30 mouse cellular contexts compared by ENCODE assay signal in the genomic region with DNA sequence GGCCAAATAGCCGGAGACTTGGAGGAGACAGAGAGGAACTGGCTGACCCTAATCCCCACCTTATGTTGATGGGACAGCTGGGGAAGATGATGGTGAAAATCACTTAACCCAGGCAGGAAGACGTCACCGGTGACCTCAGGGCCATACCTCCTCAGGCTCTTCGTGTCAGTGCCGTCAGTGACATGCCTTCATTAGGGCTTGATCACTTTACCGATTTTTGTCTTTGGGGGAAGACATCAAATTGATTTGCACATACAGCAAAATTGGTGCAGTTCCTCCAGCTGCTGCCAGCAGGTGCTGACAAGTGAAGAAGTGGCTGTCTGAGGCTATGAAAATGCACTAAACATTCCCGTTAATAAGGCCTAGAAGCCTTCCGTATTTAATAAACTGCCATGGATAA.
A peak's percentile ranks its signal among the peaks of the same experiment; 100 is the strongest.
DNase-seq lines count a peak whose midpoint lies in the region; ATAC-seq and TF ChIP-seq lines count a peak whose summit lies in the region.
"Had no signal": no experiment of that assay in that cellular context is flagged by ENCODE, and none has a peak within 500 bp of the region (broad histone marks: within the 10 kb centered on the region; RNA-seq: fewer than 3 reads in every experiment).

No protein-coding gene starts in this region.

- no peak overlapping the region for H3K27ac ChIP-seq in forebrain, embryonic 12.5 days
- H3K27ac ChIP-seq in forebrain, embryonic 11.5 days (ENCODE audit: low read depth, low read length) = no peak overlapping the region
- H3K27ac ChIP-seq in hindbrain, postnatal 0 days = 0 out of 2 replicates have a peak overlapping the region, but pooled peaks have one; percentile 20
- no peak overlapping the region for H3K27ac ChIP-seq in hindbrain, embryonic 12.5 days
- H3K27ac ChIP-seq in neural tube, embryonic 13.5 days (replicated peaks) = peak overlapping the region; percentile 43
- no peak overlapping the region for H3K27ac ChIP-seq in neural tube, embryonic 15.5 days (replicated peaks)
- H3K27ac ChIP-seq: embryonic facial prominence, embryonic 12.5 days; forebrain, embryonic 10.5 days; kidney, postnatal 0 days; liver, embryonic 12.5 days; neural tube, embryonic 12.5 days had no signal

- no peak for DNase-seq in forebrain, embryonic 11.5 days (ENCODE audit: low spot score)
- DNase-seq in hindbrain, postnatal 0 days (ENCODE audit: low spot score) = no peak
- DNase-seq in adipocyte (ENCODE audit: low spot score) = no peak
- DNase-seq: adrenal gland, adult 8-10 months; cerebellum, adult 8-10 months; cerebellum, postnatal 25 days; embryo, embryonic 11 days; gastrocnemius, postnatal 14 days; heart, postnatal 36 days; kidney, adult 8-10 months; layer of hippocampus, postnatal 36 days; left cerebral cortex, postnatal 4 days; liver, postnatal 0 days; lung, postnatal 36 days; right cerebral cortex, adult 18-20 months; spleen, adult 18-20 months; thymus, postnatal 14 days had no signal

- no peak overlapping the region for H3K4me2 ChIP-seq in forebrain, embryonic 12.5 days
- no peak overlapping the region for H3K4me2 ChIP-seq in forebrain, embryonic 11.5 days (ENCODE audit: low read depth, low read length, severe bottlenecking)
- no peak overlapping the region for H3K4me2 ChIP-seq in hindbrain, postnatal 0 days (ENCODE audit: low read depth, low read length)
- no peak overlapping the region for H3K4me2 ChIP-seq in hindbrain, embryonic 12.5 days (replicated peaks)
- no peak overlapping the region for H3K4me2 ChIP-seq in neural tube, embryonic 13.5 days
- H3K4me2 ChIP-seq in neural tube, embryonic 15.5 days = no peak overlapping the region
- H3K4me2 ChIP-seq: embryonic facial prominence, embryonic 12.5 days; heart, embryonic 11.5 days; liver, embryonic 12.5 days; neural tube, embryonic 12.5 days had no signal

- no peaks in the 10 kb centered on the region for H3K27me3 ChIP-seq in forebrain, embryonic 12.5 days
- no peaks in the 10 kb centered on the region for H3K27me3 ChIP-seq in forebrain, embryonic 11.5 days (ENCODE audit: control insufficient read depth, insufficient read depth, low read length)
- no peaks in the 10 kb centered on the region for H3K27me3 ChIP-seq in hindbrain, postnatal 0 days (ENCODE audit: insufficient read depth, low read length)
- H3K27me3 ChIP-seq in hindbrain, embryonic 12.5 days = no peaks in the 10 kb centered on the region
- no peaks in the 10 kb centered on the region for H3K27me3 ChIP-seq in neural tube, embryonic 13.5 days
- H3K27me3 ChIP-seq in neural tube, embryonic 15.5 days (replicated peaks) = no peaks in the 10 kb centered on the region
- H3K27me3 ChIP-seq: CH12.LX; embryonic facial prominence, embryonic 12.5 days; liver, embryonic 12.5 days; neural tube, embryonic 12.5 days had no signal

- peaks cover 7% of the 10 kb centered on the region for H3K36me3 ChIP-seq in forebrain, embryonic 12.5 days (replicated peaks)
- no peaks in the 10 kb centered on the region for H3K36me3 ChIP-seq in forebrain, embryonic 11.5 days (ENCODE audit: control insufficient read depth, insufficient read depth, low read length)
- H3K36me3 ChIP-seq in hindbrain, postnatal 0 days (ENCODE audit: insufficient read depth, low read length) = no peaks in the 10 kb centered on the region
- H3K36me3 ChIP-seq in hindbrain, embryonic 12.5 days = 0 out of 2 replicates have a peak, but pooled peaks cover 4% of the 10 kb centered on the region
- H3K36me3 ChIP-seq in neural tube, embryonic 13.5 days = peaks cover 7% of the 10 kb centered on the region
- H3K36me3 ChIP-seq in neural tube, embryonic 15.5 days = no peaks in the 10 kb centered on the region

- WGBS in forebrain, embryonic 12.5 days = 72% methylated on average over 8 of the region's 8 CpGs
- WGBS in forebrain, embryonic 11.5 days = 80% methylated on average over 8 of the region's 8 CpGs
- 55% methylated on average over 8 of the region's 8 CpGs for WGBS in hindbrain, postnatal 0 days
- WGBS in hindbrain, embryonic 12.5 days = 65% methylated on average over 8 of the region's 8 CpGs
- WGBS in neural tube, embryonic 13.5 days = 44% methylated on average over 8 of the region's 8 CpGs
- 46% methylated on average over 8 of the region's 8 CpGs for WGBS in neural tube, embryonic 15.5 days

- ATAC-seq in forebrain, embryonic 12.5 days (ENCODE audit: low FRiP score) = peak; percentile 34; the same call in 1 of the 2 replicates
- no peak for ATAC-seq in forebrain, embryonic 11.5 days (replicated peaks; ENCODE audit: low FRiP score)
- no peak for ATAC-seq in hindbrain, postnatal 0 days
- ATAC-seq in hindbrain, embryonic 12.5 days (ENCODE audit: low FRiP score) = no peak
- 0 out of 2 replicates have a peak, but pooled peaks have one; percentile 9 for ATAC-seq in neural tube, embryonic 13.5 days (ENCODE audit: low read depth)
- no peak for ATAC-seq in neural tube, embryonic 15.5 days (ENCODE audit: low FRiP score)
- ATAC-seq: activated CD4-positive, CD25-positive, alpha-beta regulatory T cell, adult 4 months; intestine, embryonic 16.5 days; liver, embryonic 12.5 days; liver, postnatal 0 days had no signal

- no peak overlapping the region for H3K4me3 ChIP-seq in forebrain, embryonic 12.5 days (replicated peaks)
- no peak overlapping the region for H3K4me3 ChIP-seq in forebrain, embryonic 11.5 days (ENCODE audit: low read depth, low read length)
- no peak overlapping the region for H3K4me3 ChIP-seq in hindbrain, postnatal 0 days (ENCODE audit: low read length)
- H3K4me3 ChIP-seq in hindbrain, embryonic 12.5 days = no peak overlapping the region
- no peak overlapping the region for H3K4me3 ChIP-seq in neural tube, embryonic 13.5 days
- H3K4me3 ChIP-seq in neural tube, embryonic 15.5 days (replicated peaks) = no peak overlapping the region
- H3K4me3 ChIP-seq: embryonic facial prominence, embryonic 12.5 days; forebrain, embryonic 10.5 days; liver, embryonic 12.5 days; neural tube, embryonic 12.5 days had no signal

- no peak for TF ChIP-seq CTCF in hindbrain, postnatal 0 days (IDR thresholded peaks at IDR 0.05; ENCODE audit: low read depth)

- no peaks in the 10 kb centered on the region for H3K9me3 ChIP-seq in forebrain, embryonic 12.5 days
- H3K9me3 ChIP-seq in forebrain, embryonic 11.5 days (ENCODE audit: control insufficient read depth, low read length) = no peaks in the 10 kb centered on the region
- no peaks in the 10 kb centered on the region for H3K9me3 ChIP-seq in hindbrain, postnatal 0 days (ENCODE audit: low read length)
- no peaks in the 10 kb centered on the region for H3K9me3 ChIP-seq in hindbrain, embryonic 12.5 days (replicated peaks)
- no peaks in the 10 kb centered on the region for H3K9me3 ChIP-seq in neural tube, embryonic 13.5 days
- no peaks in the 10 kb centered on the region for H3K9me3 ChIP-seq in neural tube, embryonic 15.5 days (replicated peaks)
- H3K9me3 ChIP-seq: embryonic facial prominence, embryonic 12.5 days; forebrain, embryonic 10.5 days; liver, embryonic 12.5 days; neural tube, embryonic 12.5 days had no signal

- H3K4me1 ChIP-seq in forebrain, embryonic 12.5 days = peaks cover 21% of the 10 kb centered on the region; the same call in 1 of the 2 replicates
- H3K4me1 ChIP-seq in forebrain, embryonic 11.5 days (replicated peaks; ENCODE audit: control insufficient read depth, insufficient read depth, low read length) = no peaks in the 10 kb centered on the region
- peaks cover 14% of the 10 kb centered on the region for H3K4me1 ChIP-seq in hindbrain, postnatal 0 days (ENCODE audit: insufficient read depth, low read length)
- H3K4me1 ChIP-seq in hindbrain, embryonic 12.5 days = peaks cover 37% of the 10 kb centered on the region
- peaks cover 74% of the 10 kb centered on the region for H3K4me1 ChIP-seq in neural tube, embryonic 13.5 days (replicated peaks)
- H3K4me1 ChIP-seq in neural tube, embryonic 15.5 days = peaks cover 35% of the 10 kb centered on the region
- H3K4me1 ChIP-seq: liver, embryonic 12.5 days had no signal

- H3K9ac ChIP-seq in forebrain, embryonic 12.5 days = no peak overlapping the region
- H3K9ac ChIP-seq in forebrain, embryonic 11.5 days (ENCODE audit: low read length) = no peak overlapping the region
- H3K9ac ChIP-seq in hindbrain, postnatal 0 days (replicated peaks; ENCODE audit: low read length) = no peak overlapping the region
- H3K9ac ChIP-seq in hindbrain, embryonic 12.5 days = no peak overlapping the region
- H3K9ac ChIP-seq in neural tube, embryonic 13.5 days = no peak overlapping the region
- H3K9ac ChIP-seq in neural tube, embryonic 15.5 days (replicated peaks) = no peak overlapping the region
- H3K9ac ChIP-seq: embryonic facial prominence, embryonic 12.5 days; liver, embryonic 12.5 days; liver, postnatal 0 days; neural tube, embryonic 12.5 days had no signal

Comparison
In these comparisons a context has a peak if more than half of its experiments do, and no peak if none do; other contexts are left out.
1. ATAC-seq: peak in forebrain, embryonic 12.5 days (single experiment) and neural tube, embryonic 13.5 days (single experiment); none in forebrain, embryonic 11.5 days (single experiment), hindbrain, postnatal 0 days (single experiment), hindbrain, embryonic 12.5 days (single experiment) and neural tube, embryonic 15.5 days (single experiment).
2. H3K27ac ChIP-seq: peak in hindbrain, postnatal 0 days (single experiment) and neural tube, embryonic 13.5 days (single experiment); none in forebrain, embryonic 12.5 days (single experiment), forebrain, embryonic 11.5 days (single experiment), hindbrain, embryonic 12.5 days (single experiment) and neural tube, embryonic 15.5 days (single experiment).